Mouse (Mus musculus) liver, postnatal 0 days (tissue): ENCODE measurements around the gene Lama4. TPM values are rescaled to one million over a fixed set of nuclear protein-coding genes. Genes with fewer than 3 reads are reported as not detected.

Experiments
- ATAC-seq: fragments of 200-750 bp; cut with Nextera tagmentation; 2 replicates; pipeline ENCODE4 v1.8.0; 2017; ENCODE audit warnings: mild to moderate bottlenecking, moderate library complexity
- DNase-seq: peaks from one replicate; pipeline ENCODE4 v3.0.0-alpha.2; 2016
- H3K27ac ChIP-seq: fragments of 300-500 bp; sonication (generic); 2 replicates; pipeline ENCODE4 v1.5.1; 2014; ENCODE audit warnings: antibody characterized with exemption, moderate library complexity, mild to moderate bottlenecking, low read depth
- H3K27me3 ChIP-seq: fragments of 300-500 bp; sonication (generic); 2 replicates; pipeline ENCODE4 v1.6.1; 2014; ENCODE audit warnings: low read length, control low read depth, mixed read lengths; ENCODE audit not compliant: insufficient read depth
- H3K36me3 ChIP-seq: fragments of 300-500 bp; sonication (generic); replicated peaks from 2 replicates; pipeline ENCODE4 v1.6.1; 2014; ENCODE audit warnings: mild to moderate bottlenecking, control low read depth, low read length, moderate library complexity, mixed read lengths; ENCODE audit not compliant: insufficient read depth
- H3K4me1 ChIP-seq: fragments of 300-500 bp; sonication (generic); 2 replicates; pipeline ENCODE4 v1.6.1; 2014; ENCODE audit warnings: antibody characterized with exemption, mild to moderate bottlenecking, control low read depth; ENCODE audit not compliant: insufficient read depth
- H3K4me2 ChIP-seq: fragments of 300-500 bp; sonication (generic); 2 replicates; pipeline ENCODE4 v1.6.1; 2014; ENCODE audit warnings: low read depth, mild to moderate bottlenecking, low read length, moderate library complexity, mixed read lengths
- H3K4me3 ChIP-seq: fragments of 300-500 bp; sonication (generic); 2 replicates; pipeline ENCODE4 v1.5.1; 2014; ENCODE audit warnings: low read depth, low read length
- H3K9ac ChIP-seq: fragments of 300-500 bp; sonication (generic); replicated peaks from 2 replicates; pipeline ENCODE4 v1.6.1; 2014; ENCODE audit warnings: mild to moderate bottlenecking, moderate library complexity
- H3K9me3 ChIP-seq: fragments of 300-500 bp; sonication (generic); 2 replicates; pipeline ENCODE4 v1.6.1; 2016; ENCODE audit warnings: mild to moderate bottlenecking, control low read depth, low read length, mixed read lengths
- CTCF ChIP-seq: sonication (generic); IDR thresholded peaks from 2 replicates; pipeline ENCODE4 v1.5.1; 2016; ENCODE audit warnings: antibody characterized with exemption, low read depth
- EP300 ChIP-seq: IDR thresholded peaks from 2 replicates; pipeline ENCODE4 v1.6.1; 2016; ENCODE audit warnings: antibody characterized with exemption, low read depth, mild to moderate bottlenecking
- WGBS: fragments of 180-500 bp; shearing (Covaris S2); extraction: QIAGEN DNeasy Blood & Tissue Kit; methylation state at CpG from one replicate; pipeline ENCODE4 v1.1.7; 2014; ENCODE audit not compliant: insufficient replicate concordance; 5-methylcytosine and 5-hydroxymethylcytosine counted together
- polyA plus RNA-seq: library from polyadenylated mRNA; unstranded; fragments of >200 nt; fragmentation: Nextera tagmentation; extraction: Ambion mirVana; gene quantifications from 2 replicates; pipeline ENCODE4 v1.2.1, GENCODE M21; 2015

Gene Lama4
- polyA plus RNA-seq, 1 experiment from 2014 or later = 2.4 TPM

- TF ChIP-seq EP300 (no peak), CTCF (no peak)
- no peaks in the 10 kb centered on the region for H3K9me3 ChIP-seq
- no peak overlapping the region for H3K4me3 ChIP-seq
- ATAC-seq = no peak
- H3K4me1 ChIP-seq = no peaks in the 10 kb centered on the region
- peaks cover 24% of the 10 kb centered on the region for H3K36me3 ChIP-seq
- DNase-seq = no peak
- WGBS = 91% methylated on average over 12 of the region's 12 CpGs
- H3K27ac ChIP-seq = no peak overlapping the region
- no peak overlapping the region for H3K9ac ChIP-seq
- H3K4me2 ChIP-seq = no peak overlapping the region
- H3K27me3 ChIP-seq = no peaks in the 10 kb centered on the region
These were observed 176.9 kb downstream of the Lama4 start for GRCm38 (mm10) chr10:39142216-39142615.

- ATAC-seq = no peak
- WGBS = 78% methylated on average over 5 of the region's 5 CpGs
- H3K27ac ChIP-seq = no peak overlapping the region
- no peaks in the 10 kb centered on the region for H3K4me1 ChIP-seq
- TF ChIP-seq EP300 = no peak
- no peak for TF ChIP-seq CTCF
- H3K27me3 ChIP-seq = no peaks in the 10 kb centered on the region
- H3K4me2 ChIP-seq = no peak overlapping the region
- DNase-seq = no peak
- H3K9me3 ChIP-seq = no peaks in the 10 kb centered on the region
- H3K36me3 ChIP-seq = no peaks in the 10 kb centered on the region
- no peak overlapping the region for H3K9ac ChIP-seq
- no peak overlapping the region for H3K4me3 ChIP-seq
These were observed 191.4 kb downstream of the Lama4 start for GRCm38 (mm10) chr10:39156719-39157118.

- no peak overlapping the region for H3K4me3 ChIP-seq
- H3K9me3 ChIP-seq = no peaks in the 10 kb centered on the region
- no peak overlapping the region for H3K9ac ChIP-seq
- DNase-seq (no peak), ATAC-seq (no peak)
- H3K27ac ChIP-seq = no peak overlapping the region
- TF ChIP-seq CTCF (no peak), EP300 (no peak)
- no peaks in the 10 kb centered on the region for H3K36me3 ChIP-seq
- 83% methylated on average over 1 of the region's 1 CpGs for WGBS
- no peaks in the 10 kb centered on the region for H3K27me3 ChIP-seq
- no peaks in the 10 kb centered on the region for H3K4me1 ChIP-seq
- no peak overlapping the region for H3K4me2 ChIP-seq
These were observed 192.0 kb downstream of the Lama4 start for GRCm38 (mm10) chr10:39157321-39157720.

- Histone ChIP-seq H3K4me2 (no peak overlapping the region), H3K9me3 (no peaks in the 10 kb centered on the region), H3K4me1 (peaks cover 3% of the 10 kb centered on the region; the same call in 1 of the 2 replicates), H3K36me3 (no peaks in the 10 kb centered on the region), H3K9ac (no peak overlapping the region), H3K4me3 (no peak overlapping the region), H3K27ac (no peak overlapping the region), H3K27me3 (no peaks in the 10 kb centered on the region)
- TF ChIP-seq CTCF (0 out of 2 replicates have a peak, but pooled peaks have one; percentile 9), EP300 (no peak)
- DNase-seq (no peak), ATAC-seq (no peak)
- WGBS = 70% methylated on average over 12 of the region's 12 CpGs
These were observed 193.0 kb downstream of the Lama4 start for GRCm38 (mm10) chr10:39158306-39158705.

Other genes with a start within 250 kb of the Lama4 start
- gene Rfpl4b, start 143.7 kb upstream of the Lama4 start, polyA plus RNA-seq = not detected in 2 replicates
- gene Fam229b, start 168.4 kb downstream of the Lama4 start, polyA plus RNA-seq = 1.3 and 1.9 TPM in 2 replicates
- 2.1 and 2.2 TPM in 2 replicates for gene Tube1, start 168.5 kb downstream of the Lama4 start, polyA plus RNA-seq
- gene Ccn6, start 198.3 kb downstream of the Lama4 start, polyA plus RNA-seq = not detected in 2 replicates